Mouse (Mus musculus) CH12.LX (cell line): ENCODE data around the gene Dnah3.

Source experiments
- CHD2 ChIP-seq: IDR thresholded peaks from 2 replicates; pipeline ENCODE4 v1.6.1; 2011; ENCODE audit warnings: low read length, improper control_type of control experiment
- CTCF ChIP-seq, 2 experiments: IDR thresholded peaks in 1 of 2; conservative IDR thresholded peaks in 1 of 2; 2 replicates each; pipeline ENCODE4 v1.5.1; 2011 to 2012; ENCODE audit warnings: low read depth in 2 of 2, low read length in 2 of 2, improper control_type of control experiment in 1 of 2, inconsistent platforms in 1 of 2, mild to moderate bottlenecking in 1 of 2, moderate library complexity in 1 of 2
- EP300 ChIP-seq: IDR thresholded peaks from 2 replicates; pipeline ENCODE4 v1.6.1; 2011; ENCODE audit warnings: low read length, improper control_type of control experiment
- KAT2A ChIP-seq: IDR thresholded peaks from 2 replicates; pipeline ENCODE4 v1.6.1; 2012; ENCODE audit warnings: low read length, improper control_type of control experiment, inconsistent platforms; ENCODE audit not compliant: insufficient replicate concordance
- MAFK ChIP-seq: IDR thresholded peaks from 2 replicates; pipeline ENCODE4 v1.6.1; 2011; ENCODE audit warnings: low read length, improper control_type of control experiment; ENCODE audit not compliant: insufficient replicate concordance
- MAX ChIP-seq: IDR thresholded peaks from 2 replicates; pipeline ENCODE4 v1.6.1; 2011; ENCODE audit warnings: low read length, improper control_type of control experiment
- MYC ChIP-seq: IDR thresholded peaks from 2 replicates; pipeline ENCODE4 v1.6.1; 2011; ENCODE audit warnings: low read depth, mild to moderate bottlenecking, improper control_type of control experiment, low read length
- POLR2A ChIP-seq: IDR thresholded peaks from 2 replicates; pipeline ENCODE4 v1.6.1; 2011; ENCODE audit warnings: low read depth, mild to moderate bottlenecking, improper control_type of control experiment, low read length
- RAD21 ChIP-seq: IDR thresholded peaks from 2 replicates; pipeline ENCODE4 v1.6.1; 2011; ENCODE audit warnings: low read depth, mild to moderate bottlenecking, low read length, improper control_type of control experiment, moderate library complexity
- TCF12 ChIP-seq: IDR thresholded peaks from 2 replicates; pipeline ENCODE4 v1.6.1; 2014; ENCODE audit warnings: low read depth, mild to moderate bottlenecking, inconsistent platforms, low read length, improper control_type of control experiment
- UBTF ChIP-seq: IDR thresholded peaks from 2 replicates; pipeline ENCODE4 v1.6.1; 2012; ENCODE audit warnings: low read depth, mild to moderate bottlenecking, inconsistent platforms, low read length, improper control_type of control experiment, moderate library complexity
- USF1 ChIP-seq: IDR thresholded peaks from 2 replicates; pipeline ENCODE4 v1.6.1; 2014; ENCODE audit warnings: low read depth, mild to moderate bottlenecking, inconsistent platforms, low read length, improper control_type of control experiment
- ZC3H11A ChIP-seq: IDR thresholded peaks from 2 replicates; pipeline ENCODE4 v1.6.1; 2012; ENCODE audit warnings: low read depth, mild to moderate bottlenecking, inconsistent platforms, low read length, improper control_type of control experiment
- ZKSCAN1 ChIP-seq: IDR thresholded peaks from 2 replicates; pipeline ENCODE4 v1.6.1; 2012; ENCODE audit warnings: low read depth, inconsistent platforms, low read length, improper control_type of control experiment, borderline replicate concordance

DNA sequence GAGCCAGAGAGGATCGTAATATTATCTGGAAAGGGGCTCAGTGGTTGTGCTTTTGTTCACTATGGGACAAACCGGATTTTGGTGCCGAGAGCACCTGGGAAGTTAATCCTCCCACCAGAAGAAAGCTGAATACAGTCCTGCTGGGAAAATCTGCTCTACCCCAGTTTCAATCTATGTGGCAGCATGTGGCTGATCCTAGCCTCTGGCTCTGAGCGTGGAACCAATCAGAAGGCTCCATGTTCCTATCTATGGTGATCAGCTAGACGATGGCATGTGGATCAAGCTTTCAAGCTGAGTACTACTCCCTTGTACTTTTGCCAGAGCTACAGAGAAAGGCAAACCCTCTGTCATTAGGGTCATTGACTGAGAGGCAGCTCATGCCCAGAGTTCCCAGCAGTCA, 2.0 kb downstream of the Dnah3 start:
- TF ChIP-seq ZC3H11A (no peak), EP300 (no peak), ZKSCAN1 (no peak), USF1 (no peak), CTCF (conservative IDR thresholded peaks at IDR 0.05 in 1 of 2, IDR thresholded peaks at IDR 0.05 in 1 of 2; ENCODE audit: low read depth in 2 of 2, low read length in 2 of 2) (no peak), MAFK (no peak), CHD2 (no peak), TCF12 (no peak), KAT2A (no peak), POLR2A (no peak), MYC (no peak), RAD21 (no peak), MAX (no peak), UBTF (no peak)
